Mouse (Mus musculus) left cerebral cortex, adult 18-20 months (tissue): ENCODE measurements around the gene Ubap2l. TPM values are rescaled to one million over a fixed set of nuclear protein-coding genes. Genes with fewer than 3 reads are reported as not detected.

Experiments used
- DNase-seq, 2 experiments: peaks; one replicate each; pipeline ENCODE4 v3.0.0; 2021 to 2022; ENCODE audit warnings: low spot score in 2 of 2, mixed read lengths in 1 of 2
- long read RNA-seq, 2 experiments: library from polyadenylated mRNA; stranded (forward); transcript quantifications; one replicate each; pipeline ENCODE4 v2.0.0; 2021
- total RNA-seq, 2 experiments: library from RNA; stranded (reverse); gene quantifications; 2 replicates each; pipeline ENCODE4 v1.2.3; 2021

The Ubap2l gene
- total RNA-seq: 100 to 1,000 TPM; 163 to 176 TPM
- long read RNA-seq, experiment 1, full-length matches to known transcripts: 13 of 172 reads
- long read RNA-seq, experiment 1, partial matches to known transcripts: 31 of 172 reads
- long read RNA-seq, experiment 1, other reads (novel, unspliced or antisense): 128 of 172 reads
- long read RNA-seq, experiment 2, full-length matches to known transcripts: 9 of 78 reads
- long read RNA-seq, experiment 2, partial matches to known transcripts: 17 of 78 reads
- long read RNA-seq, experiment 2, other reads (novel, unspliced or antisense): 52 of 78 reads

DNA sequence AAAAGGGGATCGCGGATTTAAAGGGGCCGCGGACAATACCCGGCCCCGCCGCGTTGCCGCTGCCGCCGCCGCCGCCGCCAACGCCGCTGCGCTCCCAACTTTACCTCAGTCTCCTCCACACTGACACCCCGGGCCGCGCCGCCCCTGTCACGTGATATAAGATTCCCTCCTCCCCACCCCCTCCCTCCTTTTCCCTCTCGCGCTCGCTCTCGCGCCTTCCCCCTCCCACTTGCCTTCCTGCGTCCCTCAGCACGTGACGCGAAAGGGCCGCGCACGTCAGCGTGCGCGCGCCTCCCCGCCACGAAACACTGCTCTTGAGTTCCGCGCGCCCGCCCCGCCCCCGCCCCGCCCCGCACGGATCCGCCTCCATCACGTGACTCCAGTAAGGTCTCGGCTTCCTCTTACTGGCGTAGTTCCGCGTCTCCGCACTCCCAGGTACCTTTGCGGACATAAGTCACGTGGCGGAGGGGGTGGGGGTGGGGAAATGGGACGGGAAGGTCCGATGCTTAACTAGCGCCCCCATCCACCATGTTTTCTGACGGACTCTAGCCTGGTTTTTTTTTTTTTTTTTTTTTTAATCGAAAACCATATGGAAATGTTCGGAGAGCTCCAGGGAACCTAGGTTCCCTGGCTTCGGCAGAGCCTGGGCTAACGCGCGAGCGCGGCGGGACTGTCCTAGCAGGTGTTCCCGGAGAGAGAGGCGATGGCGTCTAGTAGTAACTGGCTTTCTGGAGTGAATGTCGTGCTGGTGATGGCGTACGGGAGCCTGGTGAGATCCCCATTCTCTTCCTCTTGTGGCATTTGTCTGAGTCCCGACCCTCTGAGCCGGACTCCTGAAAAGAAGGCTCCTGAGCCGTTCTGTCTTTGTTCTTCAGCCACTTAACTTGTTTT is at the start of gene Ubap2l:
Ubap2l (minus strand) TSS at position 278 of the 891 bp plus-strand sequence.
- peak; percentile 84 to 94 for DNase-seq

DNA sequence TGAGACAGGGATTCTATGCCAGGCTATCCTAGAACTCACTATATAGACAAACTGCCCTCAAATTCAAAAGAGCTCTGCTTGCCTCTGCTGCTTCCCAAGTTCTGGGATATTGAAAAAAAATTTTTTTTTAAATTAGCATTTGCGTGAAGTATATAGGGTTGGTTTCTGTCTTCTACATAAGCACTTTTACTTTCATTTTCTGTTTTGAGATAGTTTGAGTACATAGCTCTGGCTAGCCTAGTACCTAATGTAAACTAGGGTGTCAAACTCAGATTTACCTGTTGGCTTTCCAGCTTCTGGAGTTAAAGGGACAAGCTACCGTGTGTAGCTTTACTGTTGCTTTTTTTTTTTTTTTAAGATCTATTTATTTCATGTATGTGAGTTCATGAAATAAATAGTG is 49.2 kb upstream of the Ubap2l start:
- no peak for DNase-seq

DNA sequence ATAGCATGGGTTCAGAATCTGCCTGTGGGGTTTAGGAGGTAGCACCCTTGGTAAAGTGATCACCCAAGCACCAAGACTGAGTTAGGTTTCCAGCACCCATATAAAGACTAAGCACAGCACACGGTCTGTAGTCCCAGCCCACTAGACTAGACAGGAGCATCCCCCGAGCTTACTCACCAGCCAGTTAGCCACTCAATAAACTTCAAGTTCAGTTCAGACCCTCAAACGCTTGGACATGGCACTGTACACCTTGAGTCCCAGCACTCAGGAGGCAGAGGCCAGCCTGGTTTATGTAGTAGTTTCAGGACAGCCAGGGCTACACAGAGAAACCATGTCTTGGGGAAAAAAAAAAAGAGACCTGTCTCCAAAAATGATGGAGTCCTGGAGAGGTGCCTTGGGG is 48.6 kb upstream of the Ubap2l start:
- DNase-seq: no peak

DNA sequence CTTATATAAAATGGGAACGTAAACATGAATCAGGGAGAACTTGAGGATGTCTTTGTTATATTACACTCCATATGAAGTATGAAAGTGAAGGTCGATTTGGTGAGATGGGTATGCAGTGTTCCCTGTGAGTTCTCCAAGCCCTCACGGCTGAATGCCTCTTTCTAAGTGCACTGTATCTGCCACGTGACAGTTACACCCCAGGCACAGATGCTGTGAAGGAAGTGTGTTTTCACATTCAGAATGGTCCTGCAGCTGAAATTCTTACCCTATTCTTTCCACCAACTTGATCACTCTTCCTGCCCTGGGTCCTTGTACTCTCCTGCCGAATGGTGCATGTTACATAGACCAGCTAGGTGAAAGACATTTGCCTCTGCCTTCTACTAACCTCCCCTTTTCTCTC is 45.5 kb upstream of the Ubap2l start:
- DNase-seq: peak; percentile 24 to 41

DNA sequence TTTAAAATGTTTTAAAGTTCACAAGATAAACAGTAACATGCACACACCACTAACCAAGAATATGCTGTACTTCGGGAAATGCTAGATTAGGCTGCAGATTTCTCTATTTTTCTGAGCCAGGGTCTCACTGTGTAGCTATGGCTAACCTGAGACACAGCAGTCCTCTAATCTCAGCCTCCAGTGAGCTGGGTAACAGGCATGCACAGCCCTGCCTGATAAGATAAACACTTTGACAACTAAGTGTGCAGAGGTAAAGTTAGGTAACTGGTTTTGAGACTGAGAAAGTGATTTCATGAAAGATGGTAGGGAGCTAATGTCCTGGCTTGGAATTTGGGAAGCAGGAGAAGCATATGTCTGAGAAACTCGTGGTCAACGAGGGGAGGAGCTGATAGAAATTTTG is 42.0 kb upstream of the Ubap2l start:
- DNase-seq: no peak

DNA sequence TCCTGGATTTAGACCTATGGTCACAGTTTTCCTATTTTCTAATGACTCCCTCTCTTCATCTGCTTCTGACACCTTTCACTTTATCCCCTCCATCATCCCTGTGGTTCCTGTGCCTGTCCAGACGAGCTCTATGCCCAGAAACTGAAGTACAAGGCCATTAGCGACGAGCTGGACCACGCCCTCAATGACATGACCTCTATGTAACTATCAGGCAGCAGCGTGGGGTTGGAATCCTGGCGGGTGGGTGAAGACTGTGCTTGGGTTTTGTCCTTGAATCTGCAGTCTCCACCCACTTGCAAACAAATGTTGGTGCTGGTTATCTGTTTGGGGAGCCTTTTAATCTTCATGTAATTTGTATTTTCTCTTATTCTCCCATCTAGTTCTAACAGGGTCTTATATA is 38.5 kb upstream of the Ubap2l start:
- no peak for DNase-seq

DNA sequence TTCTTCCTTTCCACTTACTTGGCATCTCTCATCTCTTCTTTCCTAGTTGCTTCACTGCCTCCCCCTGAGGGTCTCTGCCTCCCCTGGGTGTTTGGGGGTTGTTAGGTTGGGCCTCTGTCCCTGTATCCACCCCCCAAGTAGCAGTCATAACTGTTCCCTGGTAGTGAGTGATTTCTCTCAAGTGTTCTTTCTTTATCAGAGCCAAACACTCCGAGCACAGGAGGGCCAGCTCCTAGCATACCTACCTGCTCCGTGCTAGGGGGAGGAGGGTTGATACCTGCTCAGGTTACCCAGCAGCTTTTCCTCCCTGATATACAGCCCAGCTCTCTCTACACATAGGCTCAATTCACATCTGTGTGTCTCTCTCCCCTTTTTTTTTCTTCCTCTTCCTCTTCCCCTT is 36.2 kb upstream of the Ubap2l start:
- no peak for DNase-seq

DNA sequence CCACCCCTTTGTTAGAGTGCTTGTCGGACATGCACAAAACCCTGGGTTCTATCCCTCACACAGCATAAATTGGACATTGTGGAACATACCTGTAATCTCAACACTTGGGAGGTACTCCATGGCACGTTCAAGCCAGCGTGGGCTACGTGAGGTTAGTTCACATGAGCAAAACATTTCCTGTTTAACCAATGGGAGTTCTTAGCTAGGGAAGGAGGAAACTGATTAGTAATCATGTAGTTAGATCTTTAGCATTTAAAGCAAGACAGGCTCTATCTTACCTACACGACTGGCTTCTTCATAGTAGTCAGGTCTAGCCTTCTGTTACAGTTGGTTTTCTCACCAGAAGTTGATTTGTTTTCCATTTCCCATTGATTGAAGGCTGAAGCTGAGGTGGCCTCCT is 33.6 kb upstream of the Ubap2l start:
- no peak for DNase-seq

DNA sequence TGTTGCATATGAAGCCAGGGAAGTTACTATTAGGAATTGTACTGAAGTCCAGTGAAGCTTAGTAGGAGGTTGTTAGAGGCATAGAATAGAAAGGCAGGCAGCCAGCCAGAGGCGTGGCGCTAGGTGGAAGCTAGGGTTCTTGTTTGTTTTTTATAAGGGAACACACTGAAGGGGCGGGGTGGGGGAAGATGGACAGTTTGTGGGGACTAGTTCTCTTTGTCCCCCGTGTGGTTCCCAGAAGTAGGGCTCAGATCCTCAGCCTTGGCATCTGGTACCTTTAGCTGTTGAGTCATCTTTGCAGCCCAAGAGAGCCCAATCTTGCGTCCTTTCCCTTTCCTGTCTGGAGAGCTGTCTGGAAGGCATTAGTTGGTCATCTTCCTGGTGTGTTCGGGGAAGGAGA is 32.9 kb upstream of the Ubap2l start:
- peak in 1 of 2 experiments; percentile 23 for DNase-seq

DNA sequence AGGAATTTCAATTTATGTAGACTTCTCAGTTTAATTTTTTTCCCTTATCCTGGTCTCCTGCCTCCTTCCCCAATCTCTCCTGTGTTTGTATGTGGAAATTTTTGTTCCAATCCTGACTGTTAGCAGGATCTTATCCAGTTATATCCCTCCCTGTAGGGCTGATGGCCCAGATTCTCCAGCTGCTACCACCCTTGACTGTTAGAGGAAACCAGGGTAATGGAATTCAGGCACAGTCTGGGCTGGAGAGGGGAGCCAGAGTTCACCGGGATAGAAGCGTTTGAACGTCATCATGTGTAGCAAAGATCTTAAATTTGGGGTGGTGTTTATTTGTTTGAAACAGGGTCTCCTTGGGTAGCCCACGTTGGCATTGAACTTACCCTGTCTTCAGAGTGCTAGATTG is 32.4 kb upstream of the Ubap2l start:
- no peak for DNase-seq

DNA sequence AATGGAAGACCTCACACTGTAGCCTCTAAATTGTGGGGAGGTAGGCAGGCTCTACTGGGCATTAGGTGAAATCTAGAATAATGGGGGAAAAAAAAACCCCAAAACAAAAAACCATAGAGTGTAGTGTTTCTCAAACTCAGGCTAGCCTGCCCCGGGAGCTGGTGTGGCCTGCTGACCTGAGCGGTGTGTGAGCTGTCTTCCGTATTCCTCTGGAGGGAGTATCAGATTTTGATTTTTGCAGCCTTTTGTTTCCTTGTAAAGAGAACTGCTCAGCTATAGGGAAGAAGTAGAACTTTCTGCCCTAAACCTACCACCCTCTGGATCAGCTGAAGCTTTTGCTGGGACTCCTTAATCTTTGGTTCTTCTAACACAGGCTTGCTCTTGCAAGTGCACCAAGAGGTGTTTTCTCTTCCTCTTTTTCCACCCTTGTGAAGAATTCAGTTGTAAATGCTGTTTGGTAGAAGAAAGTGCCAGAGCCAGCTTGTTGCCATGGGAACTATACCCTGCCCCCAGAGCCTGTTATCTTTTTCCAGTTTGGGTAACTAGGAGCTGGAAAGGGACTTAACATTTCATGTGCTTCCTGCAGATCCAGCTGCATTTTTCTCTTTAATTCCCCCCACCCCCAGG is 31.4 kb upstream of the Ubap2l start:
- peak; percentile 44 to 70 for DNase-seq

DNA sequence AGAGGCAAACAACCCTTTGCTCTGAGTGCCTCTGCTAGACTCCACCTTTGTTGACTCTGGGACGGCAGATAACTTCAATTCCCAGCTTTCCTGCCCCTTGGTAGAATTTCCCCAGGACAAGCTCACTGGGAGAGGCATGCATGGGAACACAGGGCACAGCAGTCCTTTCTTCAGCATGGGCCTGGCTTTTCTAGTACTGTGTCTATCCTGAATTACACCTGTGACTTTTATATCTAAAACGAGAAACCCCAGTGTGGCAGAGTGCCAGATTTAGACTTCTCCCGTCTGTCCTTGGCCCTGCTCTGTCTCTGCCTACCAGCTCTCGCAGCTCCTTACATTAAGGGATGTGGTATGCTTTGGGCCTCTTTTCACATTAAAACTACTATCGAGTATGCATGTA is 30.6 kb upstream of the Ubap2l start:
- DNase-seq: peak; percentile 19 to 24

DNA sequence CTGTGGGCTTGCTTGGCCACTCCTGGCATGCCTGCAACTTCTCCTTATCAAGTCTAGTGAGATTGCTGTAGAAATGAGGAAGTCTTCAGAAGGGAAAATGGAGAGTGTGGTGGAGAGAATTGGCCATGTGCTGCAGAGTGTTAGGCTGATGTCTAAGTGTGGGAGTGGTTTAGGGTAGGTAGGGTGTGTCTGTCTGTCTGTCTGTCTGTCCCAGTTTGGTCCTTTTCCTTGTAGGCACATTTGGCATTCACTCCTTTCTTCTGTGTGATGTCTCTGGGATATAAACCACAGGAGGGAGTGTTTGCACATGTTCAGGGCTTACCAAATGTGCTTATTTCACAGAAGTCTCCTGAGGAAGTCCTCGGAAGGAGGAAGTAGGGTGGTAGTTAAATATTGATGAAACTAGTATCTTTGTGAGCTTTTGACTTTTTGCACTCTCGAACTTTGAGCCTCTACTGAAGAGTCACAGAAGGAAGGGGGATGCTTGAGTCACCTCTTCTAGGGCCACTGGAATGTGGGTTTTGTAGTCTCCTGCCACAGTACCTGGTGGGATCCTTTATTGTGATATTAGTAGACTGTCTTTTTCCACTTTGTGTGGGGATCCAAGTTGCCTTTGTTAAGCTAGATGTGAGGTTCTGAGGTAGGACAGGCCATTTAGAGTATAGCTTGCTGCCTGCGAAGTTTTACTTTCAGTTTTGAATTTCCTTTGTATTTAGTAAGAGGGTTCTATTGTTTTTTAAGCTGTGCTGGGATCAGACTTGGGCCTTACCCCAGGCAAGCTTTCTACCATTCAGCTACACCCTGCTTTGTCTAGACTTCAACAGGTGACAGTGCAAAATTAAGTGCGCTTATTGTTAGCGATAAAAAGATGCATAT is 29.2 kb upstream of the Ubap2l start:
- no peak for DNase-seq

DNA sequence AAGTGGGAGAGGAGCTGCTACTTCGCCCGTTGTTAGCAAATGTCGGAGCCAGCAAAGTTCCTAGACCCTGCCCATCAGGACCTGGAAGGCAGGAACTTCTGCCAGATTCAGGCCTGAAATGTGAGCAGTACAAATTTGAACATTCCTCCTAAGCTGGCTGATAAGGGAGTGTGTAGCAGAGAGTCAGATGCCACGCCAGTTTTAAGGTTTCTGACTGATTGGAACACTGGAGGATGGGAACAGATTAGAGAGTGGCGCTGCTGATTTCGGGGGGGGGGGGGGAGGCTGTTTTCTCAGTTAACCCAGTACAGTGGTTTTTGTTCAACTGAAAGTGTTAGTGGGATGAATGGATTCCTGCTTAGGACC is 28.1 kb upstream of the Ubap2l start:
- DNase-seq: no peak

DNA sequence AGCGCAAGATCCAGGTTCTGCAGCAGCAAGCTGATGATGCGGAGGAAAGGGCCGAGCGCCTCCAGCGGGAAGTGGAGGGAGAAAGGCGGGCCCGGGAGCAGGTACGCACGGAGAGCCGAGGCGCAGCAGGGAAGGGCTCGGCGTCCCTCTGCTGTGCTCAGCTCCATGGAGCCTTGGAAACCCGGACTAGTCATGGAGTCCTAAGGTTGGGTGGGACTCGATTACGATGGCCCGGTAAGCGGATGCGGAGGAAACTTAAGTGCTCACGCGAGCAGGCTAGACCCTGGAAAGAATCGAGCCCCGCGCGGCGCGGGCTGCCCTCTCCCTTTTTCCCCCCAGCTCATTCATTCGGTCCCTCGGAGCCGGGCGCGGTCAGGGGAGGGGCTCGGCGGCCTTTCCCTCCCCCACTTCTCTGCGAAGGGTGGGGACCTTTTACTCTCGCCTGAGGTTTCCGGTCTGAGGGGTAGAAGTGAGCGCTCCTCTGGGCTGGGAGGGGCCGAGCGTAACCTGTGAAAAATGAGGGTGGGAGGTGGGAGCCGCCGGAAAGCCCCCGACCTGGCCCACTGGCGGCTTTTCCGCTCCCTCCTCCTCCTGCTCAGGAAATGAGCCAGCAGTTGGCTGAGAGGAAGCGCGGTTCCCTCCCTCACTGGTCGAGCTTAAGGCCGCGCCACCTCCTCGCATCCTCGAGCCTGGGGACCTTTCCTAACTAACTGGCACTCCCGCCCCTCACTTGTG is 27.5 kb upstream of the Ubap2l start:
- DNase-seq: peak; percentile 56 to 59

DNA sequence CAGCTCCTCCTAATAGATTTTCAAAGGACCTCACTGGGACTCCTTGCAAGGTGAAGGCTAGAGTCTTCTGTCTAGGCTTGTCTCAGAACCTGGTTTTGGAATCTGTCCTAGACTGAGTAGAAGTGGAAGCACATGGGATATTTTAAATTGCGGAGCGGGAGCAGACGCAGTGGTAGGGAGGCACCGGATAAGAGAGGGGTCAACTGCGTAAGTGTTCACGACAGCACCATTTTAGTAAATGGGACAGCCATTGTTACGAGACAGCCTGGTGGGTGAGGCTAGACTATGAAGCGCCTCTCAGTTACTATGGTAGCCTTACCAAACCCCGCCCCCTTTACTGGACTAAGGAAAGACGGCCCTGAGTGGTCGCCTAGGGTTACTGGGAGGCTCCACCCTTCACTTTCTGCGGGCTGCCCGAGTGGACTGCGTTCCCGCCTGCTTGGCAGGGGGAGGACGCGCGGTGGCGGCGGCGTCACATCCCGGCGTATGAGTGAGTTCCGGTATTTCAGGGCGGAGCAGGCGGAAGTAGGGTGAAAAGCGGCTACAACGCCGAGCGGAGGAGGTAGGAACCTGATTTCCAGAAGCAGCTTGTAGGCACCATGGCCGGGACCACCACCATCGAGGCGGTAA is 26.8 kb upstream of the Ubap2l start:
- DNase-seq: peak; percentile 88 to 92

DNA sequence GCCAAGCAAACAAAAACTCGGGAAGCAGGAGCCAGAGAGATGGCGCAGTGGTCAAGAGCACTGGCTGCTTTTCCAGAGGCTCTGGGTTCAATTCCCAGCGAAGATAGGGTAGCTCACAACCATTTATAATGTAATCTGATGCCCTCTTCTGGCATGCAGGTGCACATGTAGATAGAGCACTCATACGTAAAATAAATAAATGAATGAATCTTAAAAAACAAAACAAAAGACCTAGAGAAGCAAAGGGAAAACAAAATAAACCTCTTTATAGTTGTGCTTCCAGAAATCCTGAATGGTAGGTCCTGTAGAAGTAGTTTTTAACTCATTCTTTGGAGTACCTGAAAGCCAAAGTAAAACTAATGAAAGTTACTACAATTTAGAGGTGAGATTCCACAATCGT is 25.8 kb upstream of the Ubap2l start:
- no peak for DNase-seq

DNA sequence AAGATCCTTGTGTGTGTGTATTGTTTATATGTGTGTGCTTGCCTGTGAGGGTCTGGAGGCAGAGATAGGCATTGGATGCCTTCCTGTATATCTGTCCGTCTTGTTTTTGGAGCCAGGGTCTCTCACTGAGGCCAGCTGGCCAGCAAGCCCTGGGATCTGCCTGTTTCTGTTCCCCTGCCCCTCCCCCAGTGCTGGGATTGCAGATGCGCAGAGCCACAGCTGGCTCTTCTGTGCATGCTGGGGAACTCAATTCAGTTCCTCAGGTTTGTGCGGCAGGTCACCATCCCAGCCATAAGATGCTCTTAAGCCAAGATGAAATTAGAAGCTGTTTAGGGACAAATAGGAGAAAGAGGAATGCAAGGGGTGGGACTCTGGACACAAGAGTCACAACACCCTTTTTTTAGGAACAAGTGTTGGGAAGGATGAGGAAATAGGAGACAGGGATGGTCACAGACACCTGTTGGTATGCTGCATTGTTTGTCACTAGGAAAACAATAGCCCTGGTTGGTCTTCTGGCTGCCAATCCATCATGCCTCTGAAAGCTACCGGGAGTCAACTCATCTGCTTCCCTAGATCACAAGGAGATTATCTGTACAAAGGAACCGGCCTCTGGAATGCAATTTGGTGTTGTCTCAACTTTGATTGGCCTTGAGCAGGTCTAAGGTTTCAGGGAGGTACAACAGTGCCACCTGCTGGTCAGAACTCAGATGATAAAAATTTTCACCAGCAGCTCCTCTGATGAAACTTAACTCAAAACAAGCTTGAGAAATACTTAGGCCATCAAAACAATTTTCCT is 24.7 kb upstream of the Ubap2l start:
- DNase-seq: peak; percentile 83 to 85

DNA sequence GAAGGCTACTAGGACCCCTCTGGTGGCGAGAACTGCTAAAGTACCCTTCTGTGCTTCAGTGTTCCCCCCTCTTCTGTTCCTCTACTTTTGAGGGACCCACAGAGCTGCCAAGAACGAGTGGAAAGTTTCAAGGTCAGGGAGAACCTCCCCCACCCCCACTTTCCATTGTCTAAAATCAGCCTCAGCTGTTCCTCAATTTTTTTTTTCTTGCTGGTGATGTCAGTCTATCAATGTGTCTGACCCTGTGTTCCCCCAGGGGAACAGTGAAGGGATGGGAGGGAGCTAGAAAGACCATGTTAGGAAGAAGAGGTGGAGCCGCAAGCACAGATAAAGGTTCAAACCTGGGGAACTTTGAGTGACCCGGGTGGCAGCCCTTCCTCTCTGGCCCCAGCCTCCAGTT is 19.9 kb upstream of the Ubap2l start, which contains the start of gene Tpm3:
Tpm3 (plus strand) TSS at position 356 of the 400 bp plus-strand sequence.
- DNase-seq: no peak
